Mouse (Mus musculus) G1E (cell line): ENCODE data around the gene A630023A22Rik.

ENCODE experiments used
- CTCF ChIP-seq: IDR thresholded peaks from 2 replicates; pipeline ENCODE4 v1.5.1; 2012; ENCODE audit warnings: low read depth, low read length, inconsistent platforms, mixed read lengths
- GATA1 ChIP-seq: IDR thresholded peaks from 2 replicates; pipeline ENCODE4 v1.6.1; 2012; ENCODE audit warnings: borderline replicate concordance, low read length, inconsistent platforms, mixed read lengths
- POLR2AphosphoS5 ChIP-seq: IDR thresholded peaks from 2 replicates; pipeline ENCODE4 v1.6.1; 2012; ENCODE audit warnings: low read depth, low read length, inconsistent platforms; ENCODE audit not compliant: insufficient replicate concordance

DNA sequence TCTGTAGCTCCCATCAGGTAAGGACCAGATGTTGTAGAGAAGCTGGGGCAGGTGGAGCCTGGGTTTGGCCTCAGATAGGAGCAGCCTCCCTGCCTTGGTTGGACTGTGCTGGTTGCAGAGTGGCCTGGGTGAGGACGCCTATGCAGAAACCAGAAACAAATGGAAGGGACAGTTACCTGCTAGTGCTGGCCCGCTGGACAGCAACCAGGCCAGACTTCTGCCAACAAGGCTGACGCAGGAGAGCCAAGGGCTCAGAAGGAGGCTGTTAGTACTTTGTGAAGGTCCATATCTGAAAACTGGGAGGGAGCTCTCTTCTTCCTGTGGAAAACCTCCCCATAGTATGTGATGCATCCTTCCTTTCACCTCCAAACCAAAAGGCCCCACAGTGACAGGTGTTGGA, 59.2 kb downstream of the A630023A22Rik start:
- TF ChIP-seq CTCF (no peak), GATA1 (no peak), POLR2AphosphoS5 (no peak)
